Mouse (Mus musculus): Measurements from ENCODE around the gene Purb.

GRCm38 (mm10) chr11:6443727-6444076, 32.0 kb downstream of the Purb start:
- TF ChIP-seq CTCF (IDR thresholded peaks at IDR 0.05; ENCODE audit: low read depth) = no peak
- no peak for TF ChIP-seq EP300 (optimal IDR thresholded peaks at IDR 0.05)
